In the genomic region with DNA sequence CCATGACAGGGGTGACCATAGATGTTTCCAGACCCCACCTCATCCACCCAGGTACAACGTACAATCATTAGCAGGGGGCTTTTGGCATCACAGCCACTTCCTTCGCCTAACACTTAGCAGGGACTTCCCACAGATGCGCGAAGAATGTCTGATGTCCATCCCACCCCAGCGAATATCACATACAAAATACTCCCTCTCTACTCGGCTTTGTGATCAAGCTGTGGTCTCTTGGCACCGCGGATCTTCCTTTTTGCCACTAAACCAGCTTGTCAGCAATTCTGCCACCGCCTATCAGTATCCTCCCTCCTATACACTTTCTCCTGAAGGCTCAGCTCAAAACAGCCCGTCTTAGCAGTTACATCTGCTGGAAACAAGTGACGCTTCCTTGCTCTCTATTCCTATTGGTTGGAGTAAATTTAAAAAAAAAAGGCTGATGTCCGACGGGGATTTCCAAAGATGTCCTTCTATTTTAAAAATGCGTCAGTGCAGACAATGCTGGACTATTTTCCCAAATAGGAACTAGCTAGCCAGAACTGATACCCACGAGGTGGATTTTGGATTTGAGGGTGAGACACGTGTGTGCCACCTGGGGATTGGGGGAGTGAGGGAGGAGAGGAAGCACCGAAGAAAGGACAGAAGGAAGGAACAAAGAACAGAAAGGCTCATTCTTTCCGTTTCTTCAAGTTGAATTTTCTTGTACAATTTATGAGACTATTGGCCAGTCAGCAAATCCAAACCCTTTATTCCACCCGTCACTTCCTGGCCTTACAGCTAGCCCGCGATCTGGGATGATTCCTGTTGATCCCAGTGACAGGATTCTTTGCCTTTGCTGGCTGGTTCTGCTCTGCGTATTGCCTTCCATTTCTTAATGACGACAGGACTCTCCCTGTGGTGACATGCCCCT, we compare ENCODE assay signal across 8 mouse cellular contexts. TPM values are rescaled to one million over a fixed set of nuclear protein-coding genes. Genes with fewer than 3 reads are reported as not detected.
A peak's percentile ranks its signal among the peaks of the same experiment; 100 is the strongest.
DNase-seq lines count a peak whose midpoint lies in the region; ATAC-seq and TF ChIP-seq lines count a peak whose summit lies in the region.

No protein-coding gene starts in this region.

- H3K27ac ChIP-seq in heart, adult 2 months: 0 out of 2 replicates have a peak overlapping the region, but pooled peaks have one; percentile 9
- no peak overlapping the region for H3K27ac ChIP-seq in intestine, postnatal 0 days (ENCODE audit: low read depth, low read length)
- no peak overlapping the region for H3K27ac ChIP-seq in liver, embryonic 11.5 days (ENCODE audit: low read depth, low read length)

- TF ChIP-seq POLR2A in heart, adult 2 months (IDR thresholded peaks at IDR 0.05; ENCODE audit: insufficient read depth, low read depth, low read length): no peak

- no peaks in the 10 kb centered on the region for H3K79me2 ChIP-seq in heart, adult 2 months (replicated peaks; ENCODE audit: control insufficient read depth, insufficient read depth, low read length)

- no peak overlapping the region for H3K9ac ChIP-seq in heart, adult 2 months (ENCODE audit: low read depth, low read length)
- no peak overlapping the region for H3K9ac ChIP-seq in intestine, postnatal 0 days (ENCODE audit: low read depth, low read length)
- no peak overlapping the region for H3K9ac ChIP-seq in liver, embryonic 11.5 days (ENCODE audit: low read depth, low read length)

- H3K9me3 ChIP-seq in intestine, postnatal 0 days (ENCODE audit: control insufficient read depth): no peaks in the 10 kb centered on the region
- no peaks in the 10 kb centered on the region for H3K9me3 ChIP-seq in liver, embryonic 11.5 days (ENCODE audit: control insufficient read depth, low read length)

- no peak for TF ChIP-seq CTCF in heart, adult 2 months (IDR thresholded peaks at IDR 0.05)
- TF ChIP-seq CTCF in intestine, postnatal 0 days (IDR thresholded peaks at IDR 0.05; ENCODE audit: low read depth): no peak

- H3K36me3 ChIP-seq in heart, adult 2 months (ENCODE audit: control insufficient read depth, insufficient read depth, low read length): no peaks in the 10 kb centered on the region
- no peaks in the 10 kb centered on the region for H3K36me3 ChIP-seq in intestine, postnatal 0 days (ENCODE audit: control insufficient read depth, insufficient read depth)
- H3K36me3 ChIP-seq in liver, embryonic 11.5 days (ENCODE audit: control insufficient read depth, insufficient read depth, low read length): no peaks in the 10 kb centered on the region

- 20% methylated on average over 23 of the region's 23 CpGs for WGBS in heart, adult 2 months
- 25% methylated on average over 23 of the region's 23 CpGs for WGBS in intestine, postnatal 0 days
- 27% methylated on average over 23 of the region's 23 CpGs for WGBS in liver, embryonic 11.5 days

- peak overlapping the region; percentile 56 for H3K4me2 ChIP-seq in intestine, postnatal 0 days (replicated peaks; ENCODE audit: low read depth)
- peak overlapping the region; percentile 48 for H3K4me2 ChIP-seq in liver, embryonic 11.5 days

- no peak overlapping the region; the same call in 1 of the 2 replicates for H3K4me3 ChIP-seq in heart, adult 2 months
- H3K4me3 ChIP-seq in intestine, postnatal 0 days (ENCODE audit: low read depth, low read length): no peak overlapping the region
- no peak overlapping the region for H3K4me3 ChIP-seq in liver, embryonic 11.5 days (ENCODE audit: low read depth, low read length)

- H3K27me3 ChIP-seq in heart, adult 2 months (ENCODE audit: control insufficient read depth, insufficient read depth, low read length): no peaks in the 10 kb centered on the region
- no peaks in the 10 kb centered on the region for H3K27me3 ChIP-seq in intestine, postnatal 0 days (replicated peaks; ENCODE audit: control insufficient read depth, insufficient read depth, low read length)
- H3K27me3 ChIP-seq in liver, embryonic 11.5 days (replicated peaks; ENCODE audit: control insufficient read depth, insufficient read depth, low read length): no peaks in the 10 kb centered on the region; the same call in 1 of the 2 replicates

- TF ChIP-seq EP300 in heart, adult 2 months (IDR thresholded peaks at IDR 0.05; ENCODE audit: insufficient read depth, low read depth, low read length): no peak

- peaks cover 2% of the 10 kb centered on the region; the same call in 1 of the 2 replicates for H3K4me1 ChIP-seq in heart, adult 2 months (ENCODE audit: control insufficient read depth, insufficient read depth, low read length)
- no peaks in the 10 kb centered on the region for H3K4me1 ChIP-seq in intestine, postnatal 0 days (replicated peaks; ENCODE audit: control insufficient read depth, insufficient read depth, low read length)
- no peaks in the 10 kb centered on the region for H3K4me1 ChIP-seq in liver, embryonic 11.5 days (replicated peaks; ENCODE audit: control insufficient read depth, insufficient read depth, low read length)

- peak; percentile 42; the same call in 1 of the 2 replicates for ATAC-seq in intestine, postnatal 0 days
- ATAC-seq in liver, embryonic 11.5 days (replicated peaks; ENCODE audit: low FRiP score): no peak

- DNase-seq in layer of hippocampus, adult 11-12 months (ENCODE audit: low spot score): peak; percentile 74
- DNase-seq in layer of hippocampus, adult 8-10 months (ENCODE audit: low spot score in 2 of 2): no peak
- DNase-seq in brain, embryonic 18.5 days (ENCODE audit: low read depth, low spot score): peak; percentile 63
- peak; percentile 43 to 53 for DNase-seq in heart, adult 2 months
- DNase-seq in liver, embryonic 11.5 days (ENCODE audit: low spot score): no peak
- DNase-seq in naive thymus-derived CD4-positive, alpha-beta T cell, adult 2 months (ENCODE audit: low read depth): peak; percentile 88
- peak; percentile 11 for DNase-seq in yolk sac, embryonic 10.5 days (ENCODE audit: low spot score)

- intact Hi-C loops in heart, adult 2 months (cut with DNase I): no loop called here

RNA-seq across cellular contexts. Expression of a gene that starts 8.5 kb away (rescaled TPM):
- total RNA-seq in layer of hippocampus, adult 8-10 months (2022): 10 to 100 TPM in 2 of 4 experiments, 1 to 10 TPM in 1, under 1 TPM in 1; 0.70 to 29.8 (median 13.8) TPM
- total RNA-seq in heart, adult 2 months (2021): 10 to 100 TPM; 26.8 to 38.4 TPM
- polyA plus RNA-seq in heart, adult 2 months (2012; rRNA removed): 99.0 and 141 TPM in 2 replicates
- polyA plus RNA-seq in intestine, postnatal 0 days (2015; fragmentation: Nextera tagmentation; extraction: Ambion mirVana): 35.8 and 41.2 TPM in 2 replicates
- polyA plus RNA-seq in liver, embryonic 11.5 days (2014; fragmentation: Nextera tagmentation; extraction: Ambion mirVana): not detected in 2 replicates

RNA-seq across cellular contexts. Expression of a gene that starts 9.5 kb away (rescaled TPM):
- 10 to 100 TPM in 2 of 4 experiments, 1 to 10 TPM in 2; 1.9 to 25.1 (median 10.1) TPM for total RNA-seq in layer of hippocampus, adult 8-10 months (2022)
- 10 to 100 TPM; 28.9 to 36.5 TPM for total RNA-seq in heart, adult 2 months (2021)
- 49.5 and 74.4 TPM in 2 replicates for polyA plus RNA-seq in heart, adult 2 months (2012; rRNA removed)
- polyA plus RNA-seq in intestine, postnatal 0 days (2015; fragmentation: Nextera tagmentation; extraction: Ambion mirVana): 24.1 and 25.1 TPM in 2 replicates
- polyA plus RNA-seq in liver, embryonic 11.5 days (2014; fragmentation: Nextera tagmentation; extraction: Ambion mirVana): 0.23 and 0.63 TPM in 2 replicates

RNA-seq across cellular contexts. Expression of a gene that starts 29.3 kb away (rescaled TPM):
- not detected for total RNA-seq in layer of hippocampus, adult 8-10 months (2022)
- total RNA-seq in heart, adult 2 months (2021): not detected
- polyA plus RNA-seq in heart, adult 2 months (2012; rRNA removed): 0.09 and 0.33 TPM in 2 replicates
- not detected in 2 replicates for polyA plus RNA-seq in intestine, postnatal 0 days (2015; fragmentation: Nextera tagmentation; extraction: Ambion mirVana)
- not detected in 2 replicates for polyA plus RNA-seq in liver, embryonic 11.5 days (2014; fragmentation: Nextera tagmentation; extraction: Ambion mirVana)

RNA-seq across cellular contexts. Expression of a gene that starts 38.7 kb away (rescaled TPM):
- 10 to 100 TPM in 2 of 4 experiments, 1 to 10 TPM in 2; 1.1 to 31.1 (median 11.6) TPM for total RNA-seq in layer of hippocampus, adult 8-10 months (2022)
- total RNA-seq in heart, adult 2 months (2021): 10 to 100 TPM; 21.1 to 25.7 TPM
- 114 and 190 TPM in 2 replicates for polyA plus RNA-seq in heart, adult 2 months (2012; rRNA removed)
- polyA plus RNA-seq in intestine, postnatal 0 days (2015; fragmentation: Nextera tagmentation; extraction: Ambion mirVana): 53.8 and 53.9 TPM in 2 replicates
- polyA plus RNA-seq in liver, embryonic 11.5 days (2014; fragmentation: Nextera tagmentation; extraction: Ambion mirVana): 3.9 and 4.1 TPM in 2 replicates

RNA-seq across cellular contexts. Expression of a gene that starts 57.4 kb away (rescaled TPM):
- total RNA-seq in layer of hippocampus, adult 8-10 months (2022): 1 to 10 TPM in 2 of 4 experiments, under 1 TPM in 1, not detected in 1; 0.69 to 3.3 (median 1.8) TPM
- 1 to 10 TPM in 1 of 2 experiments, under 1 TPM in 1; 0.55 to 1.0 TPM for total RNA-seq in heart, adult 2 months (2021)
- 3.5 and 6.2 TPM in 2 replicates for polyA plus RNA-seq in heart, adult 2 months (2012; rRNA removed)
- polyA plus RNA-seq in intestine, postnatal 0 days (2015; fragmentation: Nextera tagmentation; extraction: Ambion mirVana): 0.17 and 0.30 TPM in 2 replicates
- polyA plus RNA-seq in liver, embryonic 11.5 days (2014; fragmentation: Nextera tagmentation; extraction: Ambion mirVana): not detected in 2 replicates

Comparison
In these comparisons a context has a peak if more than half of its experiments do, and no peak if none do; other contexts are left out.
1. DNase-seq: peak in layer of hippocampus, adult 11-12 months (single experiment), brain, embryonic 18.5 days (single experiment), heart, adult 2 months (2 of 2), naive thymus-derived CD4-positive, alpha-beta T cell, adult 2 months (single experiment) and yolk sac, embryonic 10.5 days (single experiment); none in layer of hippocampus, adult 8-10 months (0 of 2) and liver, embryonic 11.5 days (single experiment).
2. RNA of a gene that starts 8.5 kb away (polyA plus RNA-seq): 99.0 to 141 TPM in heart, adult 2 months and 35.8 to 41.2 TPM in intestine, postnatal 0 days; not detected in liver, embryonic 11.5 days; every median in the first group is over 10 times any median in the second.
3. RNA of a gene that starts 9.5 kb away (polyA plus RNA-seq): 49.5 to 74.4 TPM in heart, adult 2 months and 24.1 to 25.1 TPM in intestine, postnatal 0 days; 0.23 to 0.63 TPM in liver, embryonic 11.5 days; every median in the first group is over 10 times any median in the second.